Mouse (Mus musculus): ENCODE measurements around the gene Olfr679. TPM values are rescaled to one million over a fixed set of nuclear protein-coding genes. Genes with fewer than 3 reads are reported as not detected.
"Not testable (repeated sequence)": the region's sequence is repeated elsewhere in the genome, so short reads cannot be mapped to it uniquely, and the experiment has no call there.

Olfr679 gene
- not detected for total RNA-seq (2021)

- no peak for DNase-seq (ENCODE audit: extremely low spot score in 1 of 2, low spot score in 2 of 2)
- intact Hi-C loops (cut with DNase I), result no loop called here
Measured at GRCm38 (mm10) chr7:105080905-105081304, at the start of gene Olfr679. Gene Olfr679, plus strand, starts transcription at chr7:105081205.

- intact Hi-C loops (cut with DNase I), result no loop called here
- DNase-seq (ENCODE audit: extremely low spot score in 1 of 2, low spot score in 2 of 2), result no peak
Measured at GRCm38 (mm10) chr7:105032398-105032797, 48.6 kb upstream of the Olfr679 start, which contains the start of gene Olfr676. Gene Olfr676, plus strand, starts transcription at chr7:105032698.

- intact Hi-C loops (cut with DNase I); DNase-seq (ENCODE audit: extremely low spot score in 1 of 2, low spot score in 2 of 2): not testable (repeated sequence)
Measured at GRCm38 (mm10) chr7:105033836-105034235, 47.2 kb upstream of the Olfr679 start.

- no peak for DNase-seq (ENCODE audit: extremely low spot score in 1 of 2, low spot score in 2 of 2)
- intact Hi-C loops (cut with DNase I), result no loop called here
Measured at GRCm38 (mm10) chr7:105058951-105059350, 22.1 kb upstream of the Olfr679 start.

GRCm38 (mm10) chr7:105064175-105064574 lies 16.8 kb upstream of the Olfr679 start, which contains the start of gene Olfr678:
Gene Olfr678, plus strand, starts transcription at chr7:105064475.
- intact Hi-C loops (cut with DNase I), result no loop called here
- DNase-seq (ENCODE audit: extremely low spot score in 1 of 2, low spot score in 2 of 2), result no peak

- DNase-seq (ENCODE audit: extremely low spot score in 1 of 2, low spot score in 2 of 2); intact Hi-C loops (cut with DNase I): not testable (repeated sequence)
Measured at GRCm38 (mm10) chr7:105092717-105093116, 11.7 kb downstream of the Olfr679 start, which contains the start of gene Olfr680-ps1. Gene Olfr680-ps1, minus strand, starts transcription at chr7:105092817.

- DNase-seq (ENCODE audit: extremely low spot score in 1 of 2, low spot score in 2 of 2), result no peak
Measured at GRCm38 (mm10) chr7:105116536-105116935, 35.5 kb downstream of the Olfr679 start, which contains the start of gene Olfr681. Gene Olfr681, plus strand, starts transcription at chr7:105116836.

More at GRCm38 (mm10) chr7:105116536-105116935, 35.5 kb downstream of the Olfr679 start, which contains the start of gene Olfr681:
- intact Hi-C loops (cut with DNase I), result no loop called here

Other genes starting within 250 kb of the Olfr679 start
- gene Usp17lb, start 238.6 kb upstream of the Olfr679 start, total RNA-seq (2021), result not detected
- gene Usp17la, start 224.2 kb upstream of the Olfr679 start, total RNA-seq (2021), result not detected
- gene Olfr665, start 203.2 kb upstream of the Olfr679 start, total RNA-seq (2021), result not detected
- gene Olfr666, start 185.3 kb upstream of the Olfr679 start, total RNA-seq (2021), result not detected
- gene Olfr667, start 159.7 kb upstream of the Olfr679 start, total RNA-seq (2021), result not detected
- not detected for gene Olfr668, start 153.1 kb upstream of the Olfr679 start, total RNA-seq (2021)
- gene Olfr669, start 147.0 kb upstream of the Olfr679 start, total RNA-seq (2021), result not detected
- gene Olfr670, start 118.6 kb upstream of the Olfr679 start, total RNA-seq (2021), result not detected
- gene Olfr671, start 102.1 kb upstream of the Olfr679 start, total RNA-seq (2021), result not detected
- gene Olfr672, start 79.2 kb upstream of the Olfr679 start, total RNA-seq (2021), result not detected
- gene Olfr675, start 52.7 kb upstream of the Olfr679 start, total RNA-seq (2021), result not detected
- not detected for gene Olfr676, start 48.5 kb upstream of the Olfr679 start, total RNA-seq (2021)
- not detected for gene Olfr677, start 29.8 kb upstream of the Olfr679 start, total RNA-seq (2021)
- not detected for gene Olfr678, start 16.7 kb upstream of the Olfr679 start, total RNA-seq (2021)
- gene Olfr680-ps1, start 11.6 kb downstream of the Olfr679 start, total RNA-seq (2021), result not detected
- not detected for gene Olfr681, start 35.6 kb downstream of the Olfr679 start, total RNA-seq (2021)
- not detected for gene Olfr683, start 65.8 kb downstream of the Olfr679 start, total RNA-seq (2021)
- gene Olfr684, start 82.4 kb downstream of the Olfr679 start, total RNA-seq (2021), result not detected
- not detected for gene Olfr685, start 104.8 kb downstream of the Olfr679 start, total RNA-seq (2021)
- gene Olfr686, start 126.3 kb downstream of the Olfr679 start, total RNA-seq (2021), result not detected
- not detected for gene Olfr688, start 206.9 kb downstream of the Olfr679 start, total RNA-seq (2021)
- not detected for gene Olfr689, start 230.0 kb downstream of the Olfr679 start, total RNA-seq (2021)

Data from left cerebral cortex, postnatal 10 days (tissue).